Comparison of ENCODE assay signal across 25 mouse cellular contexts in the genomic region with DNA sequence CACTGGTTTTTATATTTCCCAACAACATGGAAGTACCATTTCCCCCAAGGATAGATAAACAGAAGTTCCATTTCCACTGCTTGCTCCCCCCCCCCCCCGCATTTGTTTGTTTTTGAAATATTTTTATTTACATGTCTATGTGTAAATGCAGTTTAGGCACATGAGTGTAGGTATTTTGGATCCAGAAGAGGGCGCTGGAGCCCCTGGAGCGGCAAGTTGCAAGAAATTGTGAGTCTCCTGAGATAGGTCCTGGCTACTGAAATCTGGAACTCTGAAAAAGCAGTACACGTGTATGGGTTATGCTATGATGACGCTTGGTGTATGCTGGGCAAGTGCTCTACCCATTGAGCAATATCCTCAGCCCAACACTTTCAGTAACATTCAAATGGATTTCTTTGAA. TPM values are rescaled to one million over a fixed set of nuclear protein-coding genes. Genes with fewer than 3 reads are reported as not detected.
DNase-seq lines count a peak whose midpoint lies in the region; ATAC-seq and TF ChIP-seq lines count a peak whose summit lies in the region.
"Had no signal": no experiment of that assay in that cellular context is flagged by ENCODE, and none has a peak within 500 bp of the region (broad histone marks: within the 10 kb centered on the region; RNA-seq: fewer than 3 reads in every experiment).

No protein-coding gene starts in this region.

- H3K9ac ChIP-seq in forebrain, postnatal 0 days = no peak overlapping the region
- H3K9ac ChIP-seq in forebrain, embryonic 12.5 days = no peak overlapping the region
- H3K9ac ChIP-seq: intestine, embryonic 15.5 days; lung, embryonic 15.5 days; neural tube, embryonic 15.5 days had no signal

- H3K4me3 ChIP-seq in forebrain, postnatal 0 days (ENCODE audit: low read depth, low read length) = no peak overlapping the region
- H3K4me3 ChIP-seq in forebrain, embryonic 12.5 days (replicated peaks) = no peak overlapping the region
- H3K4me3 ChIP-seq in left cerebral cortex, adult 2 months = no peak overlapping the region
- H3K4me3 ChIP-seq in forebrain, embryonic 10.5 days = no peak overlapping the region
- H3K4me3 ChIP-seq: embryonic facial prominence, embryonic 10.5 days; erythroblast, embryonic 14.5 days; intestine, embryonic 15.5 days; limb, embryonic 10.5 days; lung, embryonic 15.5 days; midbrain, embryonic 10.5 days; neural tube, embryonic 15.5 days had no signal

- H3K27me3 ChIP-seq in forebrain, postnatal 0 days (ENCODE audit: insufficient read depth, low read length) = no peaks in the 10 kb centered on the region
- H3K27me3 ChIP-seq in forebrain, embryonic 12.5 days = no peaks in the 10 kb centered on the region
- H3K27me3 ChIP-seq in forebrain, embryonic 10.5 days (ENCODE audit: poor library complexity, severe bottlenecking) = no peaks in the 10 kb centered on the region
- H3K27me3 ChIP-seq: intestine, embryonic 15.5 days; lung, embryonic 15.5 days; neural tube, embryonic 15.5 days had no signal

- TF ChIP-seq CTCF in forebrain, postnatal 0 days (IDR thresholded peaks at IDR 0.05; ENCODE audit: low read depth) = peak; percentile 27; the same call in 1 of the 2 replicates
- peak; percentile 17 for TF ChIP-seq CTCF in left cerebral cortex, adult 2 months (IDR thresholded peaks at IDR 0.05)

- no peaks in the 10 kb centered on the region for H3K4me1 ChIP-seq in forebrain, postnatal 0 days (ENCODE audit: insufficient read depth)
- peaks cover 19% of the 10 kb centered on the region; the same call in 1 of the 2 replicates for H3K4me1 ChIP-seq in forebrain, embryonic 12.5 days
- H3K4me1 ChIP-seq in forebrain, embryonic 10.5 days = peaks cover 22% of the 10 kb centered on the region
- H3K4me1 ChIP-seq: intestine, embryonic 15.5 days; limb, embryonic 10.5 days had no signal

- H3K4me2 ChIP-seq in forebrain, postnatal 0 days (ENCODE audit: low read depth) = no peak overlapping the region
- no peak overlapping the region for H3K4me2 ChIP-seq in forebrain, embryonic 12.5 days
- H3K4me2 ChIP-seq: heart, embryonic 11.5 days; intestine, embryonic 15.5 days; lung, embryonic 15.5 days; neural tube, embryonic 15.5 days had no signal

- H3K27ac ChIP-seq in forebrain, postnatal 0 days (ENCODE audit: low read depth, low read length) = no peak overlapping the region
- no peak overlapping the region for H3K27ac ChIP-seq in forebrain, embryonic 12.5 days
- no peak overlapping the region for H3K27ac ChIP-seq in left cerebral cortex, adult 2 months
- H3K27ac ChIP-seq in forebrain, embryonic 10.5 days = no peak overlapping the region
- H3K27ac ChIP-seq: embryonic facial prominence, embryonic 10.5 days; intestine, embryonic 15.5 days; limb, embryonic 10.5 days; lung, embryonic 15.5 days; midbrain, embryonic 10.5 days; neural tube, embryonic 15.5 days had no signal

- intact Hi-C loops in left cerebral cortex, adult 2 months (cut with DNase I) = no loop called here
- intact Hi-C loops in left cerebral cortex, postnatal 4 days (cut with DNase I) = no loop called here

- ATAC-seq in forebrain, postnatal 0 days = no peak
- no peak for ATAC-seq in forebrain, embryonic 12.5 days (ENCODE audit: low FRiP score)
- ATAC-seq: intestine, embryonic 15.5 days had no signal

- WGBS in forebrain, postnatal 0 days = 71% methylated on average over 5 of the region's 5 CpGs
- WGBS in forebrain, embryonic 12.5 days = 65% methylated on average over 5 of the region's 5 CpGs
- WGBS in forebrain, embryonic 10.5 days = 66% methylated on average over 5 of the region's 5 CpGs

- DNase-seq in forebrain, postnatal 0 days = no peak
- DNase-seq in left cerebral cortex, adult 2 months (ENCODE audit: extremely low spot score in 1 of 2, low spot score in 2 of 2) = no peak
- no peak for DNase-seq in left cerebral cortex, postnatal 4 days
- DNase-seq in 3T3-L1 (ENCODE audit: low read depth, low spot score) = peak; percentile 29
- peak; percentile 33 for DNase-seq in NIH3T3 (ENCODE audit: low read depth)
- no peak for DNase-seq in cerebellum, postnatal 25 days
- no peak for DNase-seq in forebrain, embryonic 10.5 days (ENCODE audit: extremely low spot score, low spot score)
- DNase-seq: cerebellum, postnatal 14 days; gastrocnemius, postnatal 36 days; kidney, postnatal 25 days; layer of hippocampus, postnatal 36 days; thymus, postnatal 4 days had no signal

- H3K9me3 ChIP-seq in forebrain, postnatal 0 days (ENCODE audit: low read length) = no peaks in the 10 kb centered on the region
- peaks cover 8% of the 10 kb centered on the region; the same call in 1 of the 2 replicates for H3K9me3 ChIP-seq in forebrain, embryonic 12.5 days
- peaks cover 12% of the 10 kb centered on the region; the same call in 1 of the 2 replicates for H3K9me3 ChIP-seq in forebrain, embryonic 10.5 days
- H3K9me3 ChIP-seq: intestine, embryonic 15.5 days; limb, embryonic 10.5 days; lung, embryonic 15.5 days; neural tube, embryonic 15.5 days had no signal

- no peaks in the 10 kb centered on the region for H3K36me3 ChIP-seq in forebrain, postnatal 0 days (ENCODE audit: insufficient read depth)
- no peaks in the 10 kb centered on the region; the same call in 1 of the 2 replicates for H3K36me3 ChIP-seq in forebrain, embryonic 12.5 days (replicated peaks)
- H3K36me3 ChIP-seq in forebrain, embryonic 10.5 days (replicated peaks) = peaks cover 8% of the 10 kb centered on the region
- H3K36me3 ChIP-seq: intestine, embryonic 15.5 days had no signal

RNA-seq across cellular contexts. Expression of a gene that starts 33.8 kb away (rescaled TPM):
- total RNA-seq in forebrain, postnatal 0 days (2014; rRNA removed) = 73.6 and 91.1 TPM in 2 replicates
- 12.9 and 22.5 TPM in 2 replicates for polyA plus RNA-seq in forebrain, postnatal 0 days (2015; fragmentation: Nextera tagmentation; extraction: Ambion mirVana)
- 58.7 and 64.2 TPM in 2 replicates for polyA plus RNA-seq in forebrain, embryonic 12.5 days (2016; fragmentation: Nextera tagmentation; extraction: Ambion mirVana)
- total RNA-seq in left cerebral cortex, adult 2 months (2021) = 10 to 100 TPM; 48.7 to 51.9 TPM
- total RNA-seq in left cerebral cortex, postnatal 4 days (2021) = 100 to 1,000 TPM in 1 of 2 experiments, 10 to 100 TPM in 1; 99.7 to 102 TPM
- polyA plus RNA-seq in forebrain, embryonic 10.5 days (2016; fragmentation: Nextera tagmentation; extraction: Ambion mirVana) = 66.6 and 72.1 TPM in 2 replicates
- polyA plus RNA-seq: erythroblast, embryonic 14.5 days had no signal

RNA-seq across cellular contexts. Expression of a gene that starts 52.3 kb away (rescaled TPM):
- total RNA-seq in forebrain, postnatal 0 days (2014; rRNA removed) = not detected in 2 replicates
- not detected in 2 replicates for polyA plus RNA-seq in forebrain, postnatal 0 days (2015; fragmentation: Nextera tagmentation; extraction: Ambion mirVana)
- not detected in 2 replicates for polyA plus RNA-seq in forebrain, embryonic 12.5 days (2016; fragmentation: Nextera tagmentation; extraction: Ambion mirVana)
- not detected for total RNA-seq in left cerebral cortex, adult 2 months (2021)
- total RNA-seq in left cerebral cortex, postnatal 4 days (2021) = not detected
- not detected in 2 replicates for polyA plus RNA-seq in forebrain, embryonic 10.5 days (2016; fragmentation: Nextera tagmentation; extraction: Ambion mirVana)
- total RNA-seq: gastrocnemius, postnatal 36 days; hematopoietic stem cell, adult 5-6 weeks; layer of hippocampus, postnatal 36 days had no signal
- polyA plus RNA-seq: C2C12; embryonic facial prominence, embryonic 10.5 days; erythroblast, embryonic 14.5 days; heart, embryonic 11.5 days; intestine, embryonic 15.5 days; limb, embryonic 10.5 days; lung, embryonic 15.5 days; midbrain, embryonic 10.5 days; neural tube, embryonic 15.5 days; small intestine, adult 2 months; stomach, embryonic 16.5 days had no signal

Comparison
In these comparisons a context has a peak if more than half of its experiments do, and no peak if none do; other contexts are left out.
1. DNase-seq: peak in 3T3-L1 (single experiment) and NIH3T3 (single experiment); none in forebrain, postnatal 0 days (single experiment), left cerebral cortex, adult 2 months (0 of 2), left cerebral cortex, postnatal 4 days (single experiment), cerebellum, postnatal 25 days (0 of 2) and forebrain, embryonic 10.5 days (single experiment).